Comparison of ENCODE assay signal across 8 mouse cellular contexts in genomic region chr5:75152021-75152425, GRCm38 (mm10). TPM values are rescaled to one million over a fixed set of nuclear protein-coding genes. Genes with fewer than 3 reads are reported as not detected.
DNase-seq lines count a peak whose midpoint lies in the region; ATAC-seq lines count a peak whose summit lies in the region.

Pdgfra (plus strand) TSS chr5:75152292.

- H3K4me2 ChIP-seq in intestine, embryonic 15.5 days (replicated peaks) = peak within 1 kb of the TSS; percentile 63
- peak within 1 kb of the TSS; percentile 56 for H3K4me2 ChIP-seq in liver, embryonic 11.5 days

- H3K9me3 ChIP-seq in intestine, embryonic 15.5 days = no peaks in the 10 kb centered on the region
- no peaks in the 10 kb centered on the region for H3K9me3 ChIP-seq in liver, embryonic 11.5 days (ENCODE audit: control insufficient read depth, low read length)

- ATAC-seq in intestine, embryonic 15.5 days = no peak
- ATAC-seq in liver, embryonic 11.5 days (replicated peaks; ENCODE audit: low FRiP score) = no peak
- no peak for ATAC-seq in granulocyte monocyte progenitor cell, adult 5-6 weeks (replicated peaks; ENCODE audit: poor library complexity, severe bottlenecking)

- DNase-seq in MN1 (ENCODE audit: low spot score) = peak; percentile 27
- DNase-seq in gastrocnemius, postnatal 36 days = no peak
- no peak for DNase-seq in liver, embryonic 11.5 days (ENCODE audit: low spot score)
- peak; percentile 43 for DNase-seq in retina, postnatal 1 day
- no peak for DNase-seq in thymus, postnatal 25 days

- H3K27ac ChIP-seq in brown adipose tissue, adult 24 weeks (replicated peaks; ENCODE audit: low read depth, low read length) = no peak within 1 kb of the TSS; the same call in 1 of the 2 replicates
- H3K27ac ChIP-seq in intestine, embryonic 15.5 days = peak within 1 kb of the TSS; percentile 87
- peak within 1 kb of the TSS; percentile 81 for H3K27ac ChIP-seq in liver, embryonic 11.5 days (ENCODE audit: low read depth, low read length)

- 2% methylated on average over 10 of the region's 10 CpGs for WGBS in intestine, embryonic 15.5 days
- 2% methylated on average over 10 of the region's 10 CpGs for WGBS in liver, embryonic 11.5 days

- peaks cover 41% of the 10 kb centered on the region for H3K27me3 ChIP-seq in intestine, embryonic 15.5 days (replicated peaks)
- H3K27me3 ChIP-seq in liver, embryonic 11.5 days (replicated peaks; ENCODE audit: control insufficient read depth, insufficient read depth, low read length) = peaks cover 96% of the 10 kb centered on the region

- H3K4me1 ChIP-seq in brown adipose tissue, adult 24 weeks (ENCODE audit: control insufficient read depth, insufficient read depth, insufficient read length, low read length) = no peaks in the 10 kb centered on the region; the same call in 1 of the 2 replicates
- H3K4me1 ChIP-seq in intestine, embryonic 15.5 days (replicated peaks) = peaks cover 42% of the 10 kb centered on the region
- H3K4me1 ChIP-seq in liver, embryonic 11.5 days (replicated peaks; ENCODE audit: control insufficient read depth, insufficient read depth, low read length) = no peaks in the 10 kb centered on the region; the same call in none of the 2 replicates

- H3K36me3 ChIP-seq in intestine, embryonic 15.5 days = no peaks in the 10 kb centered on the region
- no peaks in the 10 kb centered on the region for H3K36me3 ChIP-seq in liver, embryonic 11.5 days (ENCODE audit: control insufficient read depth, insufficient read depth, low read length)

- peak within 1 kb of the TSS; percentile 51 for H3K4me3 ChIP-seq in brown adipose tissue, adult 24 weeks (ENCODE audit: insufficient read depth, low read depth, low read length)
- H3K4me3 ChIP-seq in intestine, embryonic 15.5 days (replicated peaks) = peak within 1 kb of the TSS; percentile 46
- H3K4me3 ChIP-seq in liver, embryonic 11.5 days (ENCODE audit: low read depth, low read length) = peak within 1 kb of the TSS; percentile 52

- intact Hi-C loops in gastrocnemius, postnatal 36 days (cut with DNase I) = loop anchor here (5.0 to 10.0 kb wide), 3 partner anchors 205 to 1297 kb away; no protein-coding TSS in a partner anchor

- peak within 1 kb of the TSS; percentile 48 for H3K9ac ChIP-seq in intestine, embryonic 15.5 days
- peak within 1 kb of the TSS; percentile 66 for H3K9ac ChIP-seq in liver, embryonic 11.5 days (ENCODE audit: low read depth, low read length)

RNA-seq across cellular contexts. Expression of gene Pdgfra, which starts in this region (rescaled TPM):
- 6.4 and 10.3 TPM in 2 replicates for polyA plus RNA-seq in brown adipose tissue, adult 24 weeks (2012; ENCODE audit: insufficient read depth, insufficient read length, missing spikeins)
- 10 to 100 TPM; 17.4 to 17.5 TPM for total RNA-seq in gastrocnemius, postnatal 36 days (2021)
- 32.9 and 37.2 TPM in 2 replicates for polyA plus RNA-seq in intestine, embryonic 15.5 days (2015; fragmentation: Nextera tagmentation; extraction: Ambion mirVana)
- polyA plus RNA-seq in liver, embryonic 11.5 days (2014; fragmentation: Nextera tagmentation; extraction: Ambion mirVana) = 21.9 and 29.4 TPM in 2 replicates
- total RNA-seq in granulocyte monocyte progenitor cell, adult 5-6 weeks (2014; fragmentation: Nextera tagmentation) = not detected in 2 replicates
- total RNA-seq in granulocyte monocyte progenitor cell, adult 5-6 weeks (2017) = not detected in 2 replicates

Comparison
In these comparisons a context has a peak if more than half of its experiments do, and no peak if none do; other contexts are left out.
1. RNA of gene Pdgfra (total RNA-seq): 17.4 to 17.5 TPM in gastrocnemius, postnatal 36 days; not detected in granulocyte monocyte progenitor cell, adult 5-6 weeks; every median in the first group is over 10 times any median in the second.
2. DNase-seq: peak in MN1 (single experiment) and retina, postnatal 1 day (single experiment); none in gastrocnemius, postnatal 36 days (0 of 2), liver, embryonic 11.5 days (single experiment) and thymus, postnatal 25 days (single experiment).
3. Peak in every context shown above with its lines, with median percentiles within 50 percentile points of each other: H3K4me3 ChIP-seq.